Mouse (Mus musculus) c-Kit-positive CD71-positive TER-119-negative erythroid progenitor cells, embryonic 14.5 days (primary cell): ENCODE results near the gene Cysltr2.

ENCODE experiments used
- DNase-seq: peaks from one replicate; pipeline ENCODE4 v3.0.0-alpha.2; 2013; ENCODE audit warnings: low read depth

Cysltr2 gene

GRCm38 (mm10) chr14:73048937-73049336 lies at the start of gene Cysltr2:
TSS of gene Cysltr2 (minus strand) at chr14:73049114.
- no peak for DNase-seq

GRCm38 (mm10) chr14:73094802-73095550 lies 46.1 kb upstream of the Cysltr2 start:
- DNase-seq: no peak

GRCm38 (mm10) chr14:73092871-73093270 lies 44.0 kb upstream of the Cysltr2 start:
- DNase-seq: no peak

GRCm38 (mm10) chr14:73088224-73088623 lies 39.3 kb upstream of the Cysltr2 start:
- DNase-seq: no peak

- no peak for DNase-seq
Observed at GRCm38 (mm10) chr14:73087746-73088145, 38.8 kb upstream of the Cysltr2 start.

GRCm38 (mm10) chr14:73087247-73087646 lies 38.3 kb upstream of the Cysltr2 start:
- no peak for DNase-seq

- DNase-seq: no peak
Observed at GRCm38 (mm10) chr14:73086425-73086824, 37.5 kb upstream of the Cysltr2 start.

GRCm38 (mm10) chr14:73083563-73083962 lies 34.6 kb upstream of the Cysltr2 start:
- DNase-seq: no peak

- DNase-seq: no peak
Observed at GRCm38 (mm10) chr14:73064460-73064859, 15.5 kb upstream of the Cysltr2 start.

- DNase-seq: no peak
Observed at GRCm38 (mm10) chr14:73058755-73059154, 9.8 kb upstream of the Cysltr2 start.

- no peak for DNase-seq
Observed at GRCm38 (mm10) chr14:73057764-73058163, 8.8 kb upstream of the Cysltr2 start.

- DNase-seq: no peak
Observed at GRCm38 (mm10) chr14:73056813-73057212, 7.9 kb upstream of the Cysltr2 start.

- no peak for DNase-seq
Observed at GRCm38 (mm10) chr14:73045199-73045928, 3.5 kb downstream of the Cysltr2 start.

- no peak for DNase-seq
Observed at GRCm38 (mm10) chr14:73041689-73042088, 7.2 kb downstream of the Cysltr2 start.

- DNase-seq: no peak
Observed at GRCm38 (mm10) chr14:73033290-73033689, 15.6 kb downstream of the Cysltr2 start.

GRCm38 (mm10) chr14:73031218-73031617 lies 17.7 kb downstream of the Cysltr2 start:
- DNase-seq: no peak

- DNase-seq: no peak
Observed at GRCm38 (mm10) chr14:73017272-73017671, 31.6 kb downstream of the Cysltr2 start.

GRCm38 (mm10) chr14:73015386-73015785 lies 33.5 kb downstream of the Cysltr2 start:
- DNase-seq: no peak

- DNase-seq: no peak
Observed at GRCm38 (mm10) chr14:73013723-73014544, 35.0 kb downstream of the Cysltr2 start.

GRCm38 (mm10) chr14:73001814-73002213 lies 47.1 kb downstream of the Cysltr2 start:
- no peak for DNase-seq

GRCm38 (mm10) chr14:73000325-73000724 lies 48.6 kb downstream of the Cysltr2 start:
- peak; percentile 11 for DNase-seq

GRCm38 (mm10) chr14:72998111-72998510 lies 50.8 kb downstream of the Cysltr2 start:
- DNase-seq: no peak

GRCm38 (mm10) chr14:72986044-72986443 lies 62.9 kb downstream of the Cysltr2 start:
- DNase-seq: no peak
